Mouse (Mus musculus) ovary, adult 10 weeks (tissue): ENCODE results near the gene Olfr525. TPM values are rescaled to one million over a fixed set of nuclear protein-coding genes. Genes with fewer than 3 reads are reported as not detected.

Experiments
- polyA plus RNA-seq: library from polyadenylated mRNA; stranded (reverse); fragments of 350-450 nt; fragmentation: Illumina TruSeq; extraction: RNeasy Lipid Tissue Mini Kit (QIAGEN cat#74804); gene quantifications from one replicate; pipeline ENCODE4 v1.2.3, GENCODE M21; 2014

The Olfr525 gene
- polyA plus RNA-seq, result not detected

DNA sequence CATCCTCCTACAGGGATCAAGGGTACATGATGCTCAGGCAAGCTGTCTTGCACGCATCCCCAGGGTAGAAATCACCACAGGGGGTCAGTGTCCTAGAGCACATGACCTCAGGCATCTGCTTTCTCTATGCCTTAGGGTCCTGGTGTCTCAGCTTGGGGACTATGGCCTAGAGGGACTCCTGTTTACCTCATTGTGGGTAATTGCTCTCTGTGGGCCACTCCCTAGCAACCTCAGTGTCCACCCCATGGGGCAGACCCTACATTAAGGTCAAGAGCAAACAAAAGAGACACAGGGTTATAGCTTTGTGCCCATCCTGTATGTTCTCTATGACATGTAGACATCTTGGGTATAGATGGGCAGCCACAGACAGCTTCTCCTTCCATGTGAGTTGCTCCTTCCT is at the start of gene Olfr525:
Gene Olfr525, plus strand, starts transcription at position 301 of the 400 bp plus-strand sequence.

DNA sequence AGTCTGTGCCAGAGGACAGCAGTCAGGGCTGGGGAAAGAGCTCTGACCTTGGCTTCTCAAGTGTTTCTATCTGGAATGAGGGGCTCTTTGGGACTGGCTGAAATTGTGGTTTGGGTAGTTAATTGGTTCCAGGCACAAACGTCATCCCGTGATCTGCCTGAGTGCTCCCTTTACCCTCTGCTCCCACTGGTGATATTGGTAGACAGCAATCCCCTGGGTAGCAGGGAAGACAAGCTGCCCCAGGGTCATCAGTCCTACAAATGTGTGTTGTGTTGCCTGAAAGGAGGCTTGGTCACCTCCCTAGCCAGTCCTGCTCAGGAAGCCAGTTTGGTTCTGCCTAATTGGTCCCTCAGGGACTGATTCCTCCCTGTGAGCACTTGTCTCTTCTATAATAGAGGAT is 13.1 kb downstream of the Olfr525 start, which contains the start of gene Olfr527:
Gene Olfr527, plus strand, starts transcription at position 301 of the 400 bp plus-strand sequence.

DNA sequence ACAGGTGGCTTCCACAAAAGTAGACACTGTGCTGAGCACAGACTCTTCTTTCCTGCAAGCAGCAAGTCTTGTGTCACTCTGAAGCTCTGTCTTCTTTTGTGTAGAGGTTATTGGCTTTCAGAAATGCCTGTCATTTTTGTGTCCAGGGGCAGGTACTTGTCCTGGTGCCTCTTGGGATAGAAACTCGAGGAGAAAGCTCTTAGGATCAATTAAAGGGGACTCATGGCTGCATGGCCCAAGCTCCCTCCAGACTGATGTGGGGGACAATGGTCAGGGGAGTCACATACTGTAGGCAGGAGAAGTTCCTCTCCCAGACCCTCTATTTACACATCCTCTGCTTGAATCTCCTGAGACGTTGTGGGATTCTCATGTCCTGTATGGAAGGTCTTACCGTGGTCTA is 40.9 kb downstream of the Olfr525 start, which contains the start of gene Olfr60:
Gene Olfr60, minus strand, starts transcription at position 101 of the 400 bp plus-strand sequence.

DNA sequence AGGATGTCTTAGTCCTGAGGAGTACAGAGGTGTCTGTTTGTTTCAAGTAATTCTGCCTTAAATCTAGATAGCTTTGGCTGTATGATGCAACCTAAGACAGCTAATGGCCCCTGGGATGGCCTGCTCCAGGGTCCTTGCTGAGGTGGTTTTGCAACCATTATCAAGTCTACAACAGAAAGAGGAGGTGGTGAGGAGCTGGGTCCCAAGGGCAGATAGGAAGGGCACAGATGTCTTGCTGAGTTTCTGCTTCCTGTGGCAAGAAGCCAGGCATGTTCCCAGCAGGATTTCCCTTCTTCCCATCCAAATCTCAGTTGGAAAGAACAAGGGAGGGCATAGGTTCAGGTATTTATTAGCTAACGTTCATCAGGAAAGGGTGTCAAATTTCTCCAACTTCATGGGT is 55.6 kb downstream of the Olfr525 start, which contains the start of gene Olfr530:
Gene Olfr530, minus strand, starts transcription at position 101 of the 400 bp plus-strand sequence.

Other genes with a start within 250 kb of the Olfr525 start
- not detected for gene Caly, start 238.3 kb upstream of the Olfr525 start, polyA plus RNA-seq
- not detected for gene Prap1, start 227.5 kb upstream of the Olfr525 start, polyA plus RNA-seq
- 20.8 TPM for gene Fuom, start 218.4 kb upstream of the Olfr525 start, polyA plus RNA-seq
- 5.7 TPM for gene Paox, start 205.1 kb upstream of the Olfr525 start, polyA plus RNA-seq
- gene Echs1, start 204.4 kb upstream of the Olfr525 start, polyA plus RNA-seq, result 99.4 TPM
- gene Mtg1, start 183.3 kb upstream of the Olfr525 start, polyA plus RNA-seq, result 3.0 TPM
- gene Sprn, start 166.0 kb upstream of the Olfr525 start, polyA plus RNA-seq, result 2.9 TPM
- not detected for gene Olfr522, start 156.1 kb upstream of the Olfr525 start, polyA plus RNA-seq
- not detected for gene Olfr523, start 147.6 kb upstream of the Olfr525 start, polyA plus RNA-seq
- gene Olfr524, start 114.9 kb upstream of the Olfr525 start, polyA plus RNA-seq, result not detected
- not detected for gene Cd163l1, start 102.6 kb upstream of the Olfr525 start, polyA plus RNA-seq
- gene 5830411N06Rik, start 73.6 kb upstream of the Olfr525 start, polyA plus RNA-seq, result not detected
- gene Olfr527, start 13.2 kb downstream of the Olfr525 start, polyA plus RNA-seq, result not detected
- gene Olfr60, start 40.8 kb downstream of the Olfr525 start, polyA plus RNA-seq, result not detected
- not detected for gene Olfr530, start 55.5 kb downstream of the Olfr525 start, polyA plus RNA-seq
- gene Olfr531, start 82.1 kb downstream of the Olfr525 start, polyA plus RNA-seq, result not detected
- not detected for gene Olfr532, start 100.8 kb downstream of the Olfr525 start, polyA plus RNA-seq
- gene Olfr533, start 142.5 kb downstream of the Olfr525 start, polyA plus RNA-seq, result not detected
- not detected for gene Olfr535, start 163.4 kb downstream of the Olfr525 start, polyA plus RNA-seq
- not detected for gene Olfr536, start 186.5 kb downstream of the Olfr525 start, polyA plus RNA-seq
- gene Olfr538, start 247.0 kb downstream of the Olfr525 start, polyA plus RNA-seq, result not detected